Mouse (Mus musculus): Measurements from ENCODE around the gene Lcp1.

Lcp1 gene

DNA sequence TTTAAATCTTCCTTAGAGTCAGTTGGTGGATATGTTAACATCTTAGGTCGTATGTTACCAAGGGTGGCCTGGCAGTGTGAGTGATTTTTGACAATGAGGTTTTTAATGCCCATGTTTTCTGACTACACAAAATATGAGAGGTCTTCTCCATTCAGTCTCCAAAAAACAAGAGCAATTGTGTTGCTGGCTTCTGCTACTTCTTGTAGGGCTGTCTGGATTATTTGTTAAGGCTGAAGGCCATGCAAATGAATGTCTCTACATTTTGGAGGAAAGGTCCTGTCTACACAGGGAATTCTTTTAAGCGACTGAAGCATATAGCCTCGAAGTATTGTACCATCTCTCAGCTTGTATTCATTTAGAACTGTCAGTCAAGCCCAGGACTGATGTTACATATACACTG, 46.5 kb downstream of the Lcp1 start:
- no peak for DNase-seq

DNA sequence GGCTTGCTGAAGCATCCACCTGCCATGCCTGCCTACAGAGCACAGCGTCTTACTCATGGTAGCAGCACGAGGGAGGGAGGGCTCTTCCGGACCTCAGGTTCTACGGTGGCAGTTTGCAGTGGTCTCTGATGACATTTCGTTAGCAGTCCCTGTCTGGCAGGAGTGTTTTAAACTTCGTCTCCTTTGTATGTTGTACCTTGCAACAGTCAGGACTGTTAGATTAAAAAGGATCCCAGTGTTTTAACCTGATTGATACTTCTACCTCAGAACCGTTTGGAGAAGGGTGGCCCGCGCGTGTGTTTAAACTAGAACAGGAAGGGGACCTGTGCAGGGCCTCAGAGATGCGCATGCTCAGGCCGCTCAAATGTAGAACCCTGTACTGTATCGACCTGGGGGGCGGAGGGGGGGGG, 47.5 kb downstream of the Lcp1 start:
- DNase-seq, result no peak

DNA sequence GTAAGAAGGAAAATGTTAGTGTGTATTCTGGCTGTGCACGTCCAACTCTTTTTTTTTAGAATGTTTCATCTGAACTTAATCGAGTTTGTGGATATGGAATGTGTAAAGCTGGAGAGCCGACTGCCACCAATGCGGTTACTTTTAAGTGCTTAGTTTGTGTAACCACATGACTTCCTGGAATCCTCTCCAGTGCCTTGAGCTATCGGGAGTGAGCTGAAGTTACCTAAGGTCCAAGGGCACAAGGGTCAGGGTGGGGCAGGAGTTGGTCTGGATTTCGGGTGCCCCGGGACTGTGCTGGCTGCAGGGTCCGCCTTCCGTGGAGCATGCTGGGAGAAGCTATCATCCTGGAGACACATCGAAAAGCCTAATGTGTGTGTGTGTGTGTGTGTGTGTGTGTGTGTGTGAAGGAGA, 47.9 kb downstream of the Lcp1 start:
- peak; percentile 37 for DNase-seq

GRCm38 (mm10) chr14:75179255-75179963, 48.5 kb downstream of the Lcp1 start:
- DNase-seq, result peak; percentile 41

DNA sequence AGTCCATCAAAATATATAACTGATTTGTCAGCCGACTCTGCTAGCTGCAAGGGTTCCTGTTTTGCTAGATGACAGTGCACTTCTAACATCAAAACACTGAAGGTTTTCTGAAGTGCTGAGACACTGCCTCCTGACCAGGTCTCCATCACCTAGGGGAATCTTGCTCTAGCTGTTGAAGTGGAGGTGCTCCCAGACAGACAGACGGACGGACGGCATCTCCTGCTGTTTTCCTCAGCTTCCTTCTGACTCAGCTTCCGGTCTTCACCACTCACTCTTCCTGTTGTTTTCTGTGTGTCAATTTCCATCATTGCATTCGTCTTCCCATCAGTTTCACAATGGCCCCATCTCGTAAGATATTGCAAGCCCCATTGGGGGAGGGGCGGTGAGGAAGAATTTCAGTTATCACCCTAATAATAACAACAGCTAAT, 49.7 kb downstream of the Lcp1 start:
- DNase-seq, result no peak

- DNase-seq, result no peak
Observed at GRCm38 (mm10) chr14:75181062-75181935, 50.4 kb downstream of the Lcp1 start.

DNA sequence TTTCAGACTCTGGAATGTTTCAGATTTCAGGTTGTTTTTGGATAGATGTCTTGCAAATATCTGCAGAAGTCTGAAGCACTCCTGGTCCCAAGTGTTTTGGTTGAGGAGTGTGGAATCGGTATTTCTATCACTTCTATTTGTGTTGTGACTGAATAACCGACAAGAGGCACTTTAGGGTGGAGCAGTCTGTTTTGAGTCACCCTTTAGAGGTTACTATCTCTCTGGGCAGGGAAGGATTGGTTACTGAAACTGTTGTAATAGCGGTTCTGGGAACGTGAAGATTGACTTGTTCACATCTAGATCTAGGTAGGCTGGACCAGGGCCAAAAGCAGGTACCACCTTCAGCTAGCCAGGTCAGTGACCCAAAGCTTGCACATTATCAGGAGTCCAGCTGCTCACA, 51.5 kb downstream of the Lcp1 start:
- no peak for DNase-seq

DNA sequence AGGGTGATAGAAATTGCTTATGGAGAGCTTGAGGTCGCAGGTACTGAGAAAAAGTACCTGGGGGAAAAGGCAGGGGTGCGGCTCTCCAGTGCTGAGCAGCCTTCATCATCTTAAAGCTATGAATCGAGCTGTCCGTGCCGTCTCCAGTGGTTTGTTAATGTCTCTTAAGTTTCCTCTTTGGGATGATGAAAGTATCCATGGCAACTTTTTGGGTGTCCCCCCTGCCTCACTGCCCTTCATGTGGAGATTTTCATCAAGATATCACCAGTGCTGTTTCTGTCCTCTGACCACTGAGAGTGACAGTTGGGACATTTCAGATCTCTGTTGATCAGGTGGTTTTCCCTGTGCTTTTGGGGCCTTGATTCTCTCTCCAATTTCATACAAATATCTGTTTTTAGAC, 51.9 kb downstream of the Lcp1 start:
- no peak for DNase-seq

- DNase-seq, result no peak
Observed at GRCm38 (mm10) chr14:75184069-75184790, 53.3 kb downstream of the Lcp1 start.

- DNase-seq, result no peak
Observed at GRCm38 (mm10) chr14:75185796-75186594, 55.1 kb downstream of the Lcp1 start.

DNA sequence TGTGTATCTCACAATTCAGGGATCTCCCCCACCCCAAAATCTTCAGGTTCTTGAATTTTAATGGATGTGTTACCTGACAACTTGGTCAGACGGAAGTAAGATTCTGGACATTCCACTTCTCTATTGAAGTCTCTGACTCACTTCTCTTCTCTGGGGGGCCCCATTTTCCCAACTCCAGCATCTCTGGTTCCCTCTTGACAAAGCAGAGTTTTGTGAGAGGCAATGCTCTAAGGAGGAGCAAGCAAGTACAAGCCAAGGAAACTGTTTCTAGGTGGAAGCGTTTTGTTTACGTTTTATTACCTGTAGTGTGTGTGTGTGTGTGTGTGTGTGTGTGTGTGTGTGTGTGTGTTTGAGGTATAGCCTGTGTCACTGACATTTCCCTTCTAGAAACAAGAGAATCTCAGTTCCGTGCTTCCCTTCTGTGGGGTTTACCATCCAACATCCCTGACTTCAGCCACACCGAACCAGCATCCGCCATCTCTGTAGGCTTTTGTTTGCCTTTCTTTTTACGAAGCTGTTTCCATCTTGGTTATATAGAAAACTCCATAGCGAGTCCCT, 56.0 kb downstream of the Lcp1 start:
- no peak for DNase-seq

GRCm38 (mm10) chr14:75188521-75188920, 57.6 kb downstream of the Lcp1 start:
- DNase-seq, result no peak

DNA sequence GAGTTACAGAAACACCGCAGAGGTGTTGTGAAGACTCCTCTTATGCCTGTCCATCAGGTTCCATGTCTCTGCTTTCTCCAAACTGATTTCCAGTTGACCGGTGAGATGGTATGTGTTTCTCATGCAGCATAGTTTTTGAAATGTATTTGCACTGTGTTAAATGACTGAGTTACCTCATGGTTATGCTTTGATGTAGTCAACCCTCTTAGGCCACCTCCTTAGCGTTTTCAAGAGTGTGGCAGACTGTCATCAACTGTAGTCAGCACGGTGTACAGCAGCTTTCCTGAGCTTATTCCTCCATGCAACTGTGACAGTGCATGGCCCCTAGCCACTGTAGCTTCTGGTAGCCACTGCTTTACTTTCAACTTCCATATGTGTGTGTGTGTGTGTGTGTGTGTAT, 58.1 kb downstream of the Lcp1 start:
- DNase-seq, result no peak

GRCm38 (mm10) chr14:75190683-75191082, 59.8 kb downstream of the Lcp1 start:
- DNase-seq, result no peak

- DNase-seq, result no peak
Observed at GRCm38 (mm10) chr14:75192427-75192826, 61.5 kb downstream of the Lcp1 start.

- DNase-seq, result no peak
Observed at GRCm38 (mm10) chr14:75192858-75193257, 62.0 kb downstream of the Lcp1 start.

DNA sequence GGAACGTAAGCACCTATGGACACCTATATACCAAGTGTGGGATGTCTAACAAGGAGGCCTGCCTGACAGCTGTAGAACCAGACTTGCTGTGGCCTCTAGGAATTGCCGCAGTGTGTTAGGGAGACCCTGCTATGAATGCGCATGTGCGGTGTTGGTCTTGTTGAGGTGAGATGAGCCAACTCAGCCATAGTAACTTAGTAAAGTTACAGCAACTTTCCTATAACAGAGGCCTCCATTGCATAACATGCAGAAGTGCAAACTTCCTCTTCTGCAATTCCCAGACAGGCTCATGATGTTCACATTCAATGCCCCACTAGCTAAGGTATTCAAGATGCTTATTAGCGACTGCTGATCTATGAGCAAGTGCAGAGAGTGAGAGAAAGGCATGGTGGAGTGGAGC, 64.6 kb downstream of the Lcp1 start:
- DNase-seq, result no peak

DNA sequence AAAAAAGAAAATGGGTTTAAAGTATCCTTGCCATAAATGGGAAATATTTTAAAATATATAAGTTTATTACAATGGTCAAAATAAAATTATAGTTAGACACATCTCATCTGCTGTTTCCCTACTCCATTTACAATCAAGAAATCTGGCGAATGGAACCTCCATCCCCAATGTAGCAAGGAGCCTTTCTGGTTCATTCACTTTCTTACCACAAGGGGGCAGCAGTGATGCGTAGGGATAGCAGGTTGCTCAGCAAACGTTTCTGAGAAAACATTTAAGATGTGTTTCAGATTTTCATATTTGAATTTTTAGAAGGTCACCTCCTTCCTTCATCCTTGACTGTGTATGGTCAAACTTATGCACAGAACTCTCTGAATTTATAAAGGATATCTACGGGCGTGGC, 66.1 kb downstream of the Lcp1 start:
- DNase-seq, result peak; percentile 71

- DNase-seq, result no peak
Observed at GRCm38 (mm10) chr14:75197660-75198059, 66.8 kb downstream of the Lcp1 start.

DNA sequence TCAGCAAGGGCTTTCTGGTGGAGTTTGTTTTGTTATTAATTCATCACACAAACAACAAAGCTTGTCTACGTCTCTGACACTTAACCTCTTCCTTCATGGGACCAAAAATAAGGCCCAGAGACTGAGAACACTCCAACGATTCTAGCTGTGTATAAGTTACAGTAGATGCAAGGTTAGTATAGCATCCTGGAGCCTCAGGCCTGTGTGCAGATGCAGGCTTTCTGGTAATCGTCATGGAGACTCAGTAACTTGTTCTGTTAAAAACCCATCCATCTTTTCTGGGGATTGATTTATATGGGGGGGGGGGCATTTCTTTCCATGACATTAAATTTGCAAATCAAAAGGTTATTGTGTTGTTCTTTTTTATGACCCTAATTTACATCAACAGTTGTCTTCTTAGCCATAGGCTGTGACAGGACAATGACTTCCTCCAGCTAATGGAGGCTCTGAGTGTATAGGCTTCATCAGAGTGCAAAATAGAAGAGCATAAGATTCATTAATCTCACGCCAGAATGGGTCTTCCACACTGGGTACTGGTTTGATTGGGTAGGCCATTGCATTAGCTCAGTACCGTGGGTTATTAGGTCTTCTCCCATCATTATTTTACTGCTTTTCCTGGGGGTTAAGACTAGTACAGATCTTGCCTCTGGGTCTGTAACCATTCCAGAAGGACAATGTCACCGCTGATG, 74.6 kb downstream of the Lcp1 start:
- no peak for DNase-seq

DNA sequence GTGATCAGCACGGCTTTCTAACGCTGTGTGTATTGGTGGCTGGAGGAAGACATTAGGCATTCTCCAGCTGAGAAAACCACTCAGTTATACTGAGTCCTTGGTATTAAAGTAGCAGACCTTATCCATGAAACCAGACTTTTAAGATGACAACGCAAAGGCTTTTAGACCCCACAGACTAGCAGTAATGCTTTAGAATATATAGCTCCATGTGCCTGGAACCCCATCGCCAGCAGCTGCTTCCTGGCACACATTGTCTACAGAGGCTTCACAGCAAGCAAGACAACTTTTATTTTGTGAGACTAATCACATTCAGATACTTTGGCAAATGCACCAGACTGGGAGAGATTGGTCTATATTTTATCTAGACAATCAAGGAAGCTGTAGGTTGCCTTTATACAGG, 75.4 kb downstream of the Lcp1 start:
- no peak for DNase-seq
